Mouse (Mus musculus): ENCODE data around the gene Rgs7. TPM values are rescaled to one million over a fixed set of nuclear protein-coding genes. Genes with fewer than 3 reads are reported as not detected.

Rgs7 gene
- polyA plus RNA-seq, 2 experiments = not detected

GRCm38 (mm10) chr1:175523572-175523971 lies 31.3 kb upstream of the Rgs7 start:
- Histone ChIP-seq H3K4me2 (ENCODE audit: low read depth) (no peak overlapping the region), H3K36me3 (replicated peaks; ENCODE audit: control insufficient read depth, insufficient read depth, low read depth) (no peaks in the 10 kb centered on the region), H3K4me1 (replicated peaks; ENCODE audit: control insufficient read depth in 2 of 2, insufficient read depth in 2 of 2, low read length in 1 of 2) (no peaks in the 10 kb centered on the region), H3K27ac (no peak overlapping the region), H3K9ac (replicated peaks) (no peak overlapping the region), H3K9me3 (ENCODE audit: control insufficient read depth, low read length) (no peaks in the 10 kb centered on the region), H3K4me3 (ENCODE audit: insufficient read depth in 1 of 2, low read depth in 2 of 2, low read length in 2 of 2) (no peak overlapping the region), H3K27me3 (ENCODE audit: control insufficient read depth, insufficient read depth, low read length) (no peaks in the 10 kb centered on the region)
- no peak for ATAC-seq (ENCODE audit: insufficient read depth)
- no peak for TF ChIP-seq CTCF (IDR thresholded peaks at IDR 0.05; ENCODE audit: low read depth)
- WGBS (ENCODE audit: insufficient replicate concordance) = 46% methylated on average over 2 of the region's 2 CpGs
- no peak for DNase-seq (ENCODE audit: low read depth in 3 of 3, low spot score in 3 of 3)

- H3K27me3 ChIP-seq (ENCODE audit: control insufficient read depth, insufficient read depth, low read length) = no peaks in the 10 kb centered on the region
- no peaks in the 10 kb centered on the region for H3K4me1 ChIP-seq (replicated peaks; ENCODE audit: control insufficient read depth in 2 of 2, insufficient read depth in 2 of 2, low read length in 1 of 2)
- 41% methylated on average over 2 of the region's 2 CpGs for WGBS (ENCODE audit: insufficient replicate concordance)
- H3K4me2 ChIP-seq (ENCODE audit: low read depth) = no peak overlapping the region
- no peak for TF ChIP-seq EP300 (IDR thresholded peaks at IDR 0.05; ENCODE audit: low read depth)
- no peak for TF ChIP-seq CTCF (IDR thresholded peaks at IDR 0.05; ENCODE audit: low read depth)
- H3K4me3 ChIP-seq (ENCODE audit: insufficient read depth in 1 of 2, low read depth in 2 of 2, low read length in 2 of 2) = no peak overlapping the region
- no peak overlapping the region for H3K9ac ChIP-seq (replicated peaks)
- no peak overlapping the region for H3K27ac ChIP-seq
- ATAC-seq (ENCODE audit: insufficient read depth) (no peak), DNase-seq (ENCODE audit: low read depth in 3 of 3, low spot score in 3 of 3) (no peak)
- H3K36me3 ChIP-seq (replicated peaks; ENCODE audit: control insufficient read depth, insufficient read depth, low read depth) = no peaks in the 10 kb centered on the region
- H3K9me3 ChIP-seq (ENCODE audit: control insufficient read depth, low read length) = no peaks in the 10 kb centered on the region
These were observed 22.2 kb upstream of the Rgs7 start for GRCm38 (mm10) chr1:175514543-175514942.

GRCm38 (mm10) chr1:175512173-175512572 lies 19.9 kb upstream of the Rgs7 start:
- no peaks in the 10 kb centered on the region for H3K27me3 ChIP-seq (ENCODE audit: control insufficient read depth, insufficient read depth, low read length)
- H3K36me3 ChIP-seq (replicated peaks; ENCODE audit: control insufficient read depth, insufficient read depth, low read depth) = no peaks in the 10 kb centered on the region
- H3K4me2 ChIP-seq (ENCODE audit: low read depth) = no peak overlapping the region
- no peaks in the 10 kb centered on the region for H3K4me1 ChIP-seq (replicated peaks; ENCODE audit: control insufficient read depth in 2 of 2, insufficient read depth in 2 of 2, low read length in 1 of 2)
- no peaks in the 10 kb centered on the region for H3K9me3 ChIP-seq (ENCODE audit: control insufficient read depth, low read length)
- H3K9ac ChIP-seq (replicated peaks) = no peak overlapping the region
- H3K4me3 ChIP-seq (ENCODE audit: insufficient read depth in 1 of 2, low read depth in 2 of 2, low read length in 2 of 2) = no peak overlapping the region
- whole genome bisulfite sequencing (ENCODE audit: insufficient replicate concordance) = 55% methylated on average over 3 of the region's 3 CpGs
- no peak overlapping the region for H3K27ac ChIP-seq
- no peak for TF ChIP-seq CTCF (IDR thresholded peaks at IDR 0.05; ENCODE audit: low read depth)
- no peak for TF ChIP-seq EP300 (IDR thresholded peaks at IDR 0.05; ENCODE audit: low read depth)
- no peak for ATAC-seq (ENCODE audit: insufficient read depth)
- no peak for DNase-seq (ENCODE audit: low read depth in 3 of 3, low spot score in 3 of 3)

- WGBS (ENCODE audit: insufficient replicate concordance) = 57% methylated on average over 3 of the region's 3 CpGs
- TF ChIP-seq CTCF (IDR thresholded peaks at IDR 0.05; ENCODE audit: low read depth) (no peak), EP300 (IDR thresholded peaks at IDR 0.05; ENCODE audit: low read depth) (no peak)
- no peaks in the 10 kb centered on the region for H3K27me3 ChIP-seq (ENCODE audit: control insufficient read depth, insufficient read depth, low read length)
- no peaks in the 10 kb centered on the region for H3K36me3 ChIP-seq (replicated peaks; ENCODE audit: control insufficient read depth, insufficient read depth, low read depth)
- no peak for DNase-seq (ENCODE audit: low read depth in 3 of 3, low spot score in 3 of 3)
- H3K9ac ChIP-seq (replicated peaks) = no peak overlapping the region
- H3K4me3 ChIP-seq (ENCODE audit: insufficient read depth in 1 of 2, low read depth in 2 of 2, low read length in 2 of 2) = no peak overlapping the region
- ATAC-seq (ENCODE audit: insufficient read depth) = no peak
- H3K27ac ChIP-seq = no peak overlapping the region
- H3K4me1 ChIP-seq (replicated peaks; ENCODE audit: control insufficient read depth in 2 of 2, insufficient read depth in 2 of 2, low read length in 1 of 2) = no peaks in the 10 kb centered on the region
- H3K4me2 ChIP-seq (ENCODE audit: low read depth) = no peak overlapping the region
- no peaks in the 10 kb centered on the region for H3K9me3 ChIP-seq (ENCODE audit: control insufficient read depth, low read length)
These were observed 17.7 kb upstream of the Rgs7 start for GRCm38 (mm10) chr1:175509989-175510388.

- Histone ChIP-seq H3K36me3 (replicated peaks; ENCODE audit: control insufficient read depth, insufficient read depth, low read depth) (no peaks in the 10 kb centered on the region), H3K9me3 (ENCODE audit: control insufficient read depth, low read length) (no peaks in the 10 kb centered on the region), H3K9ac (replicated peaks) (no peak overlapping the region), H3K27ac (no peak overlapping the region), H3K4me1 (replicated peaks; ENCODE audit: control insufficient read depth in 2 of 2, insufficient read depth in 2 of 2, low read length in 1 of 2) (no peaks in the 10 kb centered on the region), H3K4me3 (ENCODE audit: insufficient read depth in 1 of 2, low read depth in 2 of 2, low read length in 2 of 2) (peak overlapping the region; percentile 23 to 41; a peak in 3 of 4 replicates), H3K4me2 (ENCODE audit: low read depth) (peak overlapping the region; percentile 56), H3K27me3 (ENCODE audit: control insufficient read depth, insufficient read depth, low read length) (peaks cover 17% of the 10 kb centered on the region)
- no peak for DNase-seq (ENCODE audit: low read depth in 3 of 3, low spot score in 3 of 3)
- 2% methylated on average over 11 of the region's 11 CpGs for WGBS (ENCODE audit: insufficient replicate concordance)
- no peak for ATAC-seq (ENCODE audit: insufficient read depth)
- TF ChIP-seq CTCF (IDR thresholded peaks at IDR 0.05; ENCODE audit: low read depth) (no peak), EP300 (IDR thresholded peaks at IDR 0.05; ENCODE audit: low read depth) (no peak)
These were observed 363 bp upstream of the Rgs7 start for GRCm38 (mm10) chr1:175492683-175493043.

All from liver, embryonic 14.5 days (tissue).